Mouse (Mus musculus) forebrain, embryonic 12.5 days (tissue): ENCODE measurements at regions not wholly inside any gene's neighbourhood (a gene's known extent, or its start where the extent isn't known, plus 50 kb on each side); places are given as distances from the start of the nearest gene placed in this dataset.
A peak's percentile ranks its signal among the peaks of the same experiment; 100 is the strongest.

Experiments
- ATAC-seq: fragments of 200-750 bp; cut with Nextera tagmentation; 2 replicates; pipeline ENCODE4 v1.8.0; 2017; ENCODE audit warnings: moderate TSS enrichment; ENCODE audit not compliant: low FRiP score
- H3K27ac ChIP-seq: fragments of 300-500 bp; sonication (generic); 2 replicates; pipeline ENCODE4 v1.5.1; 2016; ENCODE audit warnings: mild to moderate bottlenecking
- H3K27me3 ChIP-seq: fragments of 300-500 bp; sonication (generic); 2 replicates; pipeline ENCODE4 v1.6.1; 2016; ENCODE audit warnings: mild to moderate bottlenecking
- H3K36me3 ChIP-seq: fragments of 300-500 bp; sonication (generic); replicated peaks from 2 replicates; pipeline ENCODE4 v1.6.1; 2016; ENCODE audit warnings: mild to moderate bottlenecking
- H3K4me1 ChIP-seq: fragments of 300-500 bp; sonication (generic); 2 replicates; pipeline ENCODE4 v1.6.1; 2016
- H3K4me2 ChIP-seq: fragments of 300-500 bp; sonication (generic); 2 replicates; pipeline ENCODE4 v1.6.1; 2016; ENCODE audit warnings: mild to moderate bottlenecking, moderate library complexity
- H3K4me3 ChIP-seq: fragments of 300-500 bp; sonication (generic); replicated peaks from 2 replicates; pipeline ENCODE4 v1.5.1; 2016; ENCODE audit warnings: mild to moderate bottlenecking
- H3K9ac ChIP-seq: fragments of 300-500 bp; sonication (generic); 2 replicates; pipeline ENCODE4 v1.6.1; 2016; ENCODE audit warnings: mild to moderate bottlenecking
- H3K9me3 ChIP-seq: fragments of 300-500 bp; sonication (generic); 2 replicates; pipeline ENCODE4 v1.6.1; 2016
- WGBS: fragments of 180-500 bp; shearing (Covaris S2); methylation state at CpG from one replicate; pipeline ENCODE4 v1.1.7; 2016; 5-methylcytosine and 5-hydroxymethylcytosine counted together

DNA sequence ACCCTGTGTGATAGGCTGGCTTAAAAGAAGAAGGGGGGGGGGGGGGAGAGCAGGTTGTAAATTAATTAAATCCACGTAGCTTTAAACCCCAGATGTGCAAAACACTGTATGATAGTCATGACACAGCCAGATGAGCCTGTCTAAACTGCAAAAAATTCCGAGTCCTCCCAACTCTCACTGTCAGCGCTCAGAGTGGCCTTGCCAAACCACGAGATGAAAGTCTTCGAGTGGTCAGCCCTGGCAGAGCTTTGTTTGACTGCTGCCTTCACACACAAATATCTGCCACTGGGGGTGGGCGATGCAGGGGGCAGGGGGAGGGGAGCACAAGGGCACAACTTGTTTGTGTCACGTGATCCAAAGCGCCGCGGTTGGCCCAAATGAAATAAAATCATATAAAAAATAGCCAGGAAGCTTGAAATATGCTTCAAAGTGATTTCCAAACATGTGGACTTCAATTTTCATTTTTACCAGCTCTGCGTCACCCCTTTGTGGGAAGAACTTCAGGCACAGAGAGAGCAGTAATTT is 396.5 kb upstream of the Jarid2 start:
- H3K9ac ChIP-seq = no peak overlapping the region
- 72% methylated on average over 11 of the region's 11 CpGs for WGBS
- H3K27ac ChIP-seq = no peak overlapping the region
- no peak overlapping the region for H3K4me2 ChIP-seq
- H3K27me3 ChIP-seq = peaks cover 2% of the 10 kb centered on the region; the same call in 1 of the 2 replicates
- H3K4me1 ChIP-seq = peaks cover 6% of the 10 kb centered on the region; the same call in 1 of the 2 replicates
- ATAC-seq = no peak
- H3K9me3 ChIP-seq = peaks cover 9% of the 10 kb centered on the region; the same call in 1 of the 2 replicates
- H3K4me3 ChIP-seq = no peak overlapping the region
- H3K36me3 ChIP-seq = no peaks in the 10 kb centered on the region

DNA sequence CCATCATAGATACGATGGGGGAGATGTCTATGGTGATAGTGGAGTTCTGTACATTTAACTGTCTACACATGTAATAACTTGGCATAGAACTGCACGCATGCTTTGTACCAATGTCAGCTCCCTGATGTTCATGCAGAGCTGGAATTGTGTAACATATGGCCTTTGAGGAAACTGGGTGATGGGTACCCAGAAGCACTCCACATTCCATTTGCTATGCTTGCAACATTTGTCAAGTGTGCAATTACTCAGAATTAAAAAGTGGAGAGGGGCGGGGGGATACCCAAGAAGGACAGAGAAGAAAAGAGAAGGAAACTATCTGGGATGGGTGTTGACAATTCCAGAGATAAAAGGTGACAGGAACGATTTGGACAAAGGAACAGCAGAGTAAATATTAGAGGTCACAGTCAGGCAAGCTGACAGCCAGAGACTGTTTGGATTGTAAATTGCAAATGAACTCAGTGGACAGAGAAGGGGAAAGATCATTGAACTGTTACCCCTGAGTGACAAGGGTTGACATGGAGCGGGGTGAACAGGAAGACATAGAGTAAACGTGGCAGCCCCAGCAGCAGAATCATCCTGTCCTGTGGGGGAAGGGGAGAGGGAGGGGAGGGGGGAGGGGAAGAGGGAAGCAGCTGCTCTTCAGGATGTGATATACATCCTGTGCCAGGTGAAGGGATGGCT is 390.1 kb upstream of the Jarid2 start:
- Histone ChIP-seq H3K27me3 (no peaks in the 10 kb centered on the region; the same call in 1 of the 2 replicates), H3K27ac (no peak overlapping the region), H3K4me3 (no peak overlapping the region), H3K36me3 (no peaks in the 10 kb centered on the region), H3K4me1 (no peaks in the 10 kb centered on the region), H3K9me3 (peaks cover 9% of the 10 kb centered on the region; the same call in 1 of the 2 replicates), H3K9ac (no peak overlapping the region), H3K4me2 (no peak overlapping the region)
- no peak for ATAC-seq
- 68% methylated on average over 6 of the region's 6 CpGs for WGBS

DNA sequence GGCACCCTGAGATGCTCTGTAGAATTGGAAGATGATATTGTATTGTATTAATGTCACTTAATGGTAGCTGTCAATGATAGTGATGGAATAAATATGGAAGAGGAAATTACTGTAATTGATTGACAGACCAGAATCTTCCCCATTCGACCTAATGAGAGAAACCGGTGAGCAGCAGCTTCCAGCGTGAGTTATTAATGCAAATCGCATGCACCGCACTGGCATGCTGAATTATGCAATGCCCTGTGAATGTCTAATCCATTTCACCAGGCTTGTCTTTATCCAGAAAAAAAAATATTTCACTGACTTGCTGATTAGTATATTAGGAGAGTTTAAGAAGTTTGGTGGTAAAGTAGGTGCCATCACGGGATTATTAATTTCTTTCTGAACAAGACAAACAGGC is 384.2 kb upstream of the Jarid2 start:
- no peak overlapping the region for H3K9ac ChIP-seq
- no peaks in the 10 kb centered on the region; the same call in 1 of the 2 replicates for H3K27me3 ChIP-seq
- ATAC-seq = no peak
- H3K4me1 ChIP-seq = peaks cover 19% of the 10 kb centered on the region; the same call in 1 of the 2 replicates
- WGBS = 61% methylated on average over 6 of the region's 6 CpGs
- no peaks in the 10 kb centered on the region for H3K36me3 ChIP-seq
- H3K27ac ChIP-seq = no peak overlapping the region
- H3K9me3 ChIP-seq = 0 out of 2 replicates have a peak, but pooled peaks cover 3% of the 10 kb centered on the region
- no peak overlapping the region for H3K4me2 ChIP-seq
- H3K4me3 ChIP-seq = no peak overlapping the region

DNA sequence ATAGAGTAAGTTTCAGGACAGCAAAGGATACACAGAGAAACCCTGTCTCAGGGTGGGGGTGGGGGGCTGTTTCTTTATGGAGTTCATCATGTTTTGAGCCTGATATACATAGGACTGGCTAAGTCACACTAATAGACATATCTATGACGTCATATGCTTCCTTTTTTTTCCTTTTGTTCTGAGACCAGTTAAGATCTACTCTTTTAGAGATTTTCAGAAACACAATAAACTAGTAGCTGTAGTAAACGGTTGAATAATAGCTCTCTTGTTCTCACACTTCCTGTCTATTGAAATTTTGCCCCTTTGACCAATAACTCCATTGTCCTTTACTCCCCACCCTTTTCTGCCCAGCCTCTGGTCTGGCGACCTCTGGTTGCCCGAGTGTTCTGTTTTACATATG is 382.6 kb upstream of the Jarid2 start:
- 50% methylated on average over 4 of the region's 4 CpGs for WGBS
- no peaks in the 10 kb centered on the region for H3K27me3 ChIP-seq
- ATAC-seq = no peak
- H3K36me3 ChIP-seq = no peaks in the 10 kb centered on the region
- no peak overlapping the region for H3K4me2 ChIP-seq
- no peak overlapping the region for H3K9ac ChIP-seq
- H3K27ac ChIP-seq = no peak overlapping the region
- peaks cover 19% of the 10 kb centered on the region; the same call in 1 of the 2 replicates for H3K4me1 ChIP-seq
- H3K9me3 ChIP-seq = 0 out of 2 replicates have a peak, but pooled peaks cover 3% of the 10 kb centered on the region
- H3K4me3 ChIP-seq = no peak overlapping the region

DNA sequence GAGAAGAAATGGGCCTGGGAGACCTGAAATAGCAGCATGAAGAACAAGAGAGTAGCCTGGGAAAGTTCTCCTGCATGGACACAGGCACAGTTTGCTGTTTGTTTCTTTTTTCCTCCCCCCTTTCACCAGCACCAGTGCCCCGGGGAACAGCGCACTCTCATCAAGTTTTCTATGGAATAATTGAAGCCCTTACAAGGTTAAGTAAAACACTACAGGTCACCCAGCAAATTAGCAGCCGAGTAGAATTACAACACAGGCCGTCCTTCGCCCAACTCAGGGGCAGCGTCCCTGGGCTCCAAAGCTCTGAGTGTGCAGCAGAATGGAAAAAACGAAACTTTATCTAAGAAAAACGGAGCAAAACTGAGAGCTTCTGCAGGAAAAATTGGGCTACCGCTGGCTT is 381.6 kb upstream of the Jarid2 start:
- no peak overlapping the region for H3K9ac ChIP-seq
- H3K4me2 ChIP-seq = no peak overlapping the region; the same call in 1 of the 2 replicates
- WGBS = 23% methylated on average over 9 of the region's 9 CpGs
- no peak overlapping the region for H3K4me3 ChIP-seq
- 0 out of 2 replicates have a peak overlapping the region, but pooled peaks have one; percentile 36 for H3K27ac ChIP-seq
- H3K27me3 ChIP-seq = no peaks in the 10 kb centered on the region
- H3K4me1 ChIP-seq = peaks cover 19% of the 10 kb centered on the region; the same call in 1 of the 2 replicates
- no peak for ATAC-seq
- no peaks in the 10 kb centered on the region for H3K36me3 ChIP-seq
- 0 out of 2 replicates have a peak, but pooled peaks cover 3% of the 10 kb centered on the region for H3K9me3 ChIP-seq

DNA sequence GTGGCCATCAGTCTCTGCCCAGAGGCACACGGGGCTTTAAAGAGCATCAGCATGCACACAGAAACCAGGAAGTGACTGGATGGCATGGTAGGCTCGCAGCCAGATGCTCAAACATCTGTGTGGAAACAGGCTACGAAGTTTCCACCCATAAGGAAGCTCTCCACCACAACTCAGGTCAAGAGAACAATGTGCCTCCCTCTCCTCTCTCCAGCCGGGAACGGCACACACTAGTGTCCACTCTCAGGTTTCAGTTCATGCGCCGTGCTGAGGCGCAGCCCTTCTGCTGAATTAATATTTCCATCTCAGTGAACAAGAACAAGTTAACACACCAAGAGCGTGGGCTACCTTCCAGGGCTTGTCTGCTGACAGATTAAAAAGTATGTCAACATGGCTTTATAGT is 375.4 kb upstream of the Jarid2 start:
- Histone ChIP-seq H3K4me3 (no peak overlapping the region), H3K4me1 (peaks cover 15% of the 10 kb centered on the region), H3K9me3 (no peaks in the 10 kb centered on the region), H3K27ac (no peak overlapping the region), H3K27me3 (0 out of 2 replicates have a peak, but pooled peaks cover 9% of the 10 kb centered on the region), H3K36me3 (no peaks in the 10 kb centered on the region), H3K9ac (no peak overlapping the region), H3K4me2 (peak overlapping the region; percentile 13)
- no peak for ATAC-seq
- WGBS = 28% methylated on average over 9 of the region's 9 CpGs

DNA sequence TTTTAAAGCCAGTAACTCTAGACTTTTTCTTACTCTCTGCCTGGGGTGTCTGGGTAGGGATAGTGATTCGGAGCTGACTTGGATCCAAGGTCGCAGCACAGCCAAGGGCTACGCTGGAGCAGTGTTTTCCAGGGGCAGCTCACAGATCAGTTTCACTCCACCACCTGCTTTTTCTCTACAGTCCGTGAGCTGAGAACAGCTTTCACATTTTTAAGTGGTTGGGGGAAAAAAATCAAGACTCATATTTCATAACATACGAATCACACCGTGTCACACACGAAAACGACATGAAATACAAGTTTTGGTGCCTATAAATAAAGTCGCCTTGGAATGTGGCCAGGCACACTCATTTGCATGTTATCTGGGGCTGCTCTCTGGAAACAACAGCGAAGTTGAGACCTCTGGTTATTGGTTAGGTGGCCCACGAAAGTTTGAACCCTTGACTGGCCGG is 373.5 kb upstream of the Jarid2 start:
- Histone ChIP-seq H3K9me3 (no peaks in the 10 kb centered on the region), H3K4me2 (no peak overlapping the region), H3K9ac (no peak overlapping the region), H3K4me3 (no peak overlapping the region), H3K27ac (no peak overlapping the region), H3K27me3 (0 out of 2 replicates have a peak, but pooled peaks cover 9% of the 10 kb centered on the region), H3K4me1 (peaks cover 18% of the 10 kb centered on the region), H3K36me3 (no peaks in the 10 kb centered on the region)
- 79% methylated on average over 12 of the region's 12 CpGs for WGBS
- no peak for ATAC-seq

DNA sequence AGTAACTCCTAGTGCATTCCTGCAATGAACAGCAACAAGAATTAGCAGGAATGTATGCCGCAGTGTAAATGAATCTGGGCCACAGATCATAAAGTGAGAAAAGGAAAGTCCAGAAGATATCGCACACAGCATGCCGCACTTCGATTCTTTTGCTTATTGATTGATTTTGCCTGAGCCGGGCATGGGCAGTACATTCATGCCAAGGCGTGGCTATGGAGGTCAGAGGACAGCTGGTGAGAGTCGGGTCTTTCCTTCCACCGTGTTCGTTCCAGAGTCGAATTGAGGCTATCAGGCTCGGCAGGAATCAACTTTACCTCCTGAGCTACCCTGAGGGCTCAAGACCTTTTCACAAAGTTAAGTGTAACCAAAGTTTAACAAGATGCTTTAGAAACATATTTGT is 372.3 kb upstream of the Jarid2 start:
- 89% methylated on average over 11 of the region's 11 CpGs for WGBS
- H3K27me3 ChIP-seq = peaks cover 15% of the 10 kb centered on the region; the same call in 1 of the 2 replicates

DNA sequence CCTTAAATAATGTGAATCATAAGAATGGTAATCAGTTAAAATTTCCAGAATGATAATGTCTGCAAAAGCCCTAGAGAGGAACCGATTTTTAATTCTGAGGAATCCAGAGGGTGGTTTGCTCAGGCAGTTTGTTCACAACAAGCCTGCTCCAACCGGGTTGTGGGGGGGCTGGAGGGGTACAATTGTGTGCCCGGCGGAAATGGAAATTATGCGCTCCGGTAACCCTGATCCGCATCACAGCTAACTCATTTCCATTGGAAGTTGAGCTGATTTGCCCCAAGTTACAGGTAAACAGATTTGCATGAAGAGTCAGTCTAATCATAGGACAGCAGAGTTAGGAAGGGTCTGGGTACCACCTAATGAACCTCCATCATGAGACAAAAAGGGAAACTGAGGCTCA is 369.9 kb upstream of the Jarid2 start:
- peaks cover 15% of the 10 kb centered on the region; the same call in 1 of the 2 replicates for H3K27me3 ChIP-seq
- no peaks in the 10 kb centered on the region for H3K36me3 ChIP-seq
- no peak overlapping the region for H3K4me3 ChIP-seq
- no peak overlapping the region for H3K9ac ChIP-seq
- H3K9me3 ChIP-seq = no peaks in the 10 kb centered on the region
- H3K4me2 ChIP-seq = no peak overlapping the region
- peaks cover 33% of the 10 kb centered on the region for H3K4me1 ChIP-seq
- ATAC-seq = no peak
- H3K27ac ChIP-seq = no peak overlapping the region
- 81% methylated on average over 7 of the region's 7 CpGs for WGBS

More for the DNA sequence above, 372.3 kb upstream of the Jarid2 start:
- ATAC-seq = no peak
- Histone ChIP-seq H3K4me1 (peaks cover 29% of the 10 kb centered on the region), H3K36me3 (no peaks in the 10 kb centered on the region), H3K9ac (no peak overlapping the region), H3K4me2 (no peak overlapping the region), H3K4me3 (no peak overlapping the region), H3K27ac (no peak overlapping the region), H3K9me3 (no peaks in the 10 kb centered on the region)

DNA sequence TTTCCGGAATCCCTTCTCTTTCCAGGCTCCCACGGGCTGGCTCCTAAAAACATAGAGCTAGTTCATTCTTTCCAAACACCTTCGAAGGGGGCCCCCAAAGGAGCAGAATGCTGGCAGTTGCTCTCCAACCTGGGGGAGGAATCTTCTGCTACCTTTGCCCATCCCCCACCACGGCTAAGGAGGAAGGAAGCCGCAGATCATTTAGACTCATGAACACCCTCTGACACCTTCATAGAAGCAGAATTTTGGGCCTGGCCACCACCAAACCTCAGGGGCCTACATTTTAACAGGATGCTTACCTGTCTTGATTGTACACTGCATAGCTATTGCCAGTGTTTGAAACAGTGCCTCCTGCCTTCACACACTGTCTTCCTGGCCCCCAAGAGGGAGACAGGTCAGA is 369.3 kb upstream of the Jarid2 start:
- Histone ChIP-seq H3K27ac (no peak overlapping the region), H3K4me1 (peaks cover 31% of the 10 kb centered on the region), H3K4me3 (no peak overlapping the region), H3K9ac (no peak overlapping the region), H3K36me3 (no peaks in the 10 kb centered on the region), H3K27me3 (peaks cover 14% of the 10 kb centered on the region; the same call in 1 of the 2 replicates), H3K9me3 (no peaks in the 10 kb centered on the region), H3K4me2 (no peak overlapping the region)
- 86% methylated on average over 5 of the region's 5 CpGs for WGBS
- no peak for ATAC-seq

DNA sequence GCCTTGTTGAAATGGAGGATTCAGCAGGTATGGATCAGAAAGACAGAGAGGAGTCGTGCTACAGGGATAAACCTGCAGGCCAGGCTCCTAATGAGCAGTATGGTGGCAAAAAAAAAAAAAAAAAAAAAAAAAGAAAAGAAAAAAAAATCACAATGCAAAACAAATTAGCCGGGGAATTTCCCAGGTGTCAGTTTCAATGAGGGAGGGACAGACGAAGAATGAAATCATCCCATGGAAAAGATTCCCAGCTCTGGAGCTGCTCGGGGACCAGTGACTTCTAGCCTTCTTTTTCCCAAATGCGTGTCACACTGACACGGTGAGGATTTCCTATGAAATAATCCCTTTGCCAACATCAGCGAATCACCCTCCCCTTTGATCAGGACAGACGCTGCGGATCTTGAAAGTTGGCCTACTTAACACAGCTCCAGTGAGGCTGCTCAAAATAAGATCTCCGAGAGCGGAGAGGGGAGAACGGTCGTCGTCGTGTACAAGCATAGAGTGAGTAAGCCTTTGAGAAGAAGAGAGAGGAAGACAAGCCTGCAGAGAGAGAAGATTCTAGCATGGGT is 368.5 kb upstream of the Jarid2 start:
- Histone ChIP-seq H3K4me3 (no peak overlapping the region), H3K4me1 (peaks cover 29% of the 10 kb centered on the region), H3K27ac (no peak overlapping the region), H3K4me2 (no peak overlapping the region), H3K36me3 (no peaks in the 10 kb centered on the region), H3K9ac (no peak overlapping the region), H3K9me3 (no peaks in the 10 kb centered on the region), H3K27me3 (peaks cover 12% of the 10 kb centered on the region; the same call in 1 of the 2 replicates)
- no peak for ATAC-seq
- WGBS = 48% methylated on average over 15 of the region's 15 CpGs

DNA sequence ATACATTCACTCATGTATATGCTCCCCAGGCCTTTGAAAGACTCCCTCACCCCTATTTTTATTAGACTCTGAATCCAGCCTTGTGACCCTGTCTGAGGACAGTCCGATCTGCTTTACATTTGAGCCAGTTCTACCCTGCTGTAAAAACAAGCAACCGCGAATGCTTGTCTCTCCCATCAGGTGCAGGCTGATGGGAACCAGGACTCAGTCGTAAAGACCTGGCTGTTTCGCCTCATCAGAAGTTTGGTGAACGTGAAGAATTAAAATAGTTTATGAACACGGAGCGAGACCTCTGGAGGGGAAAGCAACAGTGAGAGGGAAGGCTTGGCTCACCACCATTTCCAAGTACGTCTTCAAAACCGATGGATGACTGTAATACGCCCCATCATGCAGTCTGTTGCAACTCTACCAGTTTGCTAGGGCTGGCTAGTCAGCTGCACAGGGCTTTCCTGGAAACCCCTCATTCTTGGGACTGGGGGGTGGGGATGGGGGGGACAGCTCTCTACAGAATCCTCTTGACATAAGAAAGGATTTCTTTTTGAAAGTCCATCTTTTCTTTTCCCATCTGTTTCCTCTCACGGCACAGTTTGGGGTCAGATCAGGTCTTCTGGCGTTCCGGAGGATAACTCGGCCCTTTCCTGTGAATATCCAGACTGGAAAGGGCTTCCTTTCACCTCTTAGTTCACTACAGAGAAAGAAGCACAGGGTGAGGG is 366.8 kb upstream of the Jarid2 start:
- WGBS = 50% methylated on average over 15 of the region's 15 CpGs
- Histone ChIP-seq H3K4me1 (peaks cover 29% of the 10 kb centered on the region), H3K27me3 (peaks cover 6% of the 10 kb centered on the region; the same call in 1 of the 2 replicates), H3K36me3 (no peaks in the 10 kb centered on the region), H3K4me2 (no peak overlapping the region), H3K9me3 (no peaks in the 10 kb centered on the region), H3K9ac (no peak overlapping the region), H3K27ac (0 out of 2 replicates have a peak overlapping the region, but pooled peaks have one; percentile 42), H3K4me3 (no peak overlapping the region)
- ATAC-seq = no peak
